Mouse (Mus musculus) common myeloid progenitor, adult 5-6 weeks (primary cell): ENCODE measurements around the gene Utp14a. TPM values are rescaled to one million over a fixed set of nuclear protein-coding genes. Genes with fewer than 3 reads are reported as not detected.
"Not testable (repeated sequence)": the region's sequence is repeated elsewhere in the genome, so short reads cannot be mapped to it uniquely, and the experiment has no call there.

Source experiments
- ATAC-seq: replicated peaks from 2 replicates; pipeline ENCODE4 v1.8.0; 2016; ENCODE audit warnings: low read depth, mild to moderate bottlenecking, moderate TSS enrichment, inconsistent platforms; ENCODE audit not compliant: poor library complexity, severe bottlenecking
- total RNA-seq: library from RNA; stranded (forward); fragments of 200-1000, 187-1606 nt; gene quantifications from 2 replicates; pipeline ENCODE4 v1.2.3, GENCODE M21; 2017

The Utp14a gene
- 92.6 and 103 TPM in 2 replicates for total RNA-seq

GRCm38 (mm10) chrX:48256468-48257007 is at the start of gene Utp14a:
Gene Utp14a, plus strand, starts transcription at chrX:48256862.
- ATAC-seq: peak; percentile 98

- ATAC-seq: peak; percentile 8
These were observed 48.7 kb upstream of the Utp14a start for GRCm38 (mm10) chrX:48207761-48208487.

GRCm38 (mm10) chrX:48208519-48209185 is 48.0 kb upstream of the Utp14a start, which contains the start of gene Zdhhc9:
Gene Zdhhc9, minus strand, starts transcription at chrX:48208878.
- ATAC-seq: peak; percentile 99

GRCm38 (mm10) chrX:48209746-48210145 is 46.9 kb upstream of the Utp14a start:
- ATAC-seq: not testable (repeated sequence)

- ATAC-seq: no peak
These were observed 37.2 kb upstream of the Utp14a start for GRCm38 (mm10) chrX:48219468-48219867.

GRCm38 (mm10) chrX:48222706-48223105 is 34.0 kb upstream of the Utp14a start:
- ATAC-seq: no peak

- ATAC-seq: no peak
These were observed 30.4 kb upstream of the Utp14a start for GRCm38 (mm10) chrX:48226225-48226624.

- peak; percentile 100 for ATAC-seq
These were observed 22.2 kb upstream of the Utp14a start for GRCm38 (mm10) chrX:48234417-48234816.

- peak; percentile 35; the same call in 1 of the 2 replicates for ATAC-seq
These were observed 733 bp upstream of the Utp14a start for GRCm38 (mm10) chrX:48255830-48256428.

GRCm38 (mm10) chrX:48257011-48257410 is 349 bp downstream of the Utp14a start:
- ATAC-seq: peak; percentile 10

GRCm38 (mm10) chrX:48271671-48272070 is 15.0 kb downstream of the Utp14a start:
- ATAC-seq: no peak

GRCm38 (mm10) chrX:48274634-48275033 is 18.0 kb downstream of the Utp14a start:
- no peak for ATAC-seq

GRCm38 (mm10) chrX:48278103-48278502 is 21.4 kb downstream of the Utp14a start:
- no peak for ATAC-seq

GRCm38 (mm10) chrX:48284386-48285005 is 27.8 kb downstream of the Utp14a start:
- ATAC-seq: peak; percentile 80

GRCm38 (mm10) chrX:48285006-48285650 is 28.5 kb downstream of the Utp14a start:
- ATAC-seq: peak; percentile 76

GRCm38 (mm10) chrX:48285651-48286021 is 29.0 kb downstream of the Utp14a start:
- peak; percentile 40 for ATAC-seq

GRCm38 (mm10) chrX:48286488-48286887 is 29.8 kb downstream of the Utp14a start:
- ATAC-seq: no peak

- no peak for ATAC-seq
These were observed 31.3 kb downstream of the Utp14a start for GRCm38 (mm10) chrX:48288008-48288407.

- ATAC-seq: no peak
These were observed 34.8 kb downstream of the Utp14a start for GRCm38 (mm10) chrX:48291413-48291812.

- ATAC-seq: no peak
These were observed 48.7 kb downstream of the Utp14a start for GRCm38 (mm10) chrX:48305356-48305755.
